Mouse (Mus musculus): ENCODE measurements around the gene Galntl6.

The Galntl6 gene

GRCm38 (mm10) chr8:58258577-58259315 lies 653.7 kb downstream of the Galntl6 start:
- DNase-seq (ENCODE audit: low spot score): no peak

GRCm38 (mm10) chr8:58253620-58254019 lies 658.8 kb downstream of the Galntl6 start:
- no peak for DNase-seq (ENCODE audit: low spot score)

GRCm38 (mm10) chr8:58244830-58245229 lies 667.6 kb downstream of the Galntl6 start:
- DNase-seq (ENCODE audit: low spot score): no peak

- DNase-seq (ENCODE audit: low spot score): no peak
Observed at GRCm38 (mm10) chr8:58234220-58234619, 678.2 kb downstream of the Galntl6 start.

GRCm38 (mm10) chr8:58228725-58229124 lies 683.7 kb downstream of the Galntl6 start:
- DNase-seq (ENCODE audit: low spot score): no peak

GRCm38 (mm10) chr8:58217885-58218284 lies 694.6 kb downstream of the Galntl6 start:
- no peak for DNase-seq (ENCODE audit: low spot score)

- DNase-seq (ENCODE audit: low spot score): no peak
Observed at GRCm38 (mm10) chr8:58189694-58190093, 722.7 kb downstream of the Galntl6 start.

GRCm38 (mm10) chr8:58146961-58147360 lies 765.5 kb downstream of the Galntl6 start:
- DNase-seq (ENCODE audit: low spot score): peak; percentile 49

- no peak for DNase-seq (ENCODE audit: low spot score)
Observed at GRCm38 (mm10) chr8:58086733-58087132, 825.7 kb downstream of the Galntl6 start.

- DNase-seq (ENCODE audit: low spot score): no peak
Observed at GRCm38 (mm10) chr8:58084931-58085330, 827.5 kb downstream of the Galntl6 start.

- no peak for DNase-seq (ENCODE audit: low spot score)
Observed at GRCm38 (mm10) chr8:58081715-58082114, 830.7 kb downstream of the Galntl6 start.

GRCm38 (mm10) chr8:58074611-58075010 lies 837.8 kb downstream of the Galntl6 start:
- no peak for DNase-seq (ENCODE audit: low spot score)

- DNase-seq (ENCODE audit: low spot score): no peak
Observed at GRCm38 (mm10) chr8:58073733-58074132, 838.7 kb downstream of the Galntl6 start.

- no peak for DNase-seq (ENCODE audit: low spot score)
Observed at GRCm38 (mm10) chr8:58032271-58032670, 880.2 kb downstream of the Galntl6 start.

GRCm38 (mm10) chr8:58025558-58025957 lies 886.9 kb downstream of the Galntl6 start:
- no peak for DNase-seq (ENCODE audit: low spot score)

GRCm38 (mm10) chr8:58025094-58025493 lies 887.3 kb downstream of the Galntl6 start:
- DNase-seq (ENCODE audit: low spot score): no peak

- DNase-seq (ENCODE audit: low spot score): no peak
Observed at GRCm38 (mm10) chr8:58023426-58024176, 888.8 kb downstream of the Galntl6 start.

GRCm38 (mm10) chr8:57989428-57990171 lies 922.8 kb downstream of the Galntl6 start:
- DNase-seq (ENCODE audit: low spot score): no peak

- DNase-seq (ENCODE audit: low spot score): no peak
Observed at GRCm38 (mm10) chr8:57977372-57977771, 935.1 kb downstream of the Galntl6 start.

GRCm38 (mm10) chr8:57974093-57974492 lies 938.3 kb downstream of the Galntl6 start:
- DNase-seq (ENCODE audit: low spot score): no peak

- DNase-seq (ENCODE audit: low spot score): no peak
Observed at GRCm38 (mm10) chr8:57972832-57973231, 939.6 kb downstream of the Galntl6 start.

- peak; percentile 71 for DNase-seq (ENCODE audit: low spot score)
Observed at GRCm38 (mm10) chr8:57966676-57967075, 945.8 kb downstream of the Galntl6 start.

GRCm38 (mm10) chr8:57965508-57965907 lies 946.9 kb downstream of the Galntl6 start:
- DNase-seq (ENCODE audit: low spot score): no peak

Data from testis, postnatal 10 days (tissue).